Mouse (Mus musculus) CH12.LX (cell line): Measurements from ENCODE around the gene Slc5a10. TPM values are rescaled to one million over a fixed set of nuclear protein-coding genes. Genes with fewer than 3 reads are reported as not detected.

Experiments
- DNase-seq: peaks from one replicate; pipeline ENCODE4 v3.0.0-alpha.2; 2013; ENCODE audit errors: extremely low read depth
- H3K27ac ChIP-seq: 2 replicates; pipeline ENCODE4 v1.5.1; 2012; ENCODE audit warnings: low read depth, mild to moderate bottlenecking, control low read depth, moderate library complexity; ENCODE audit not compliant: insufficient read depth
- H3K27me3 ChIP-seq: replicated peaks from 2 replicates; pipeline ENCODE3; 2012; ENCODE audit warnings: inconsistent platforms
- H3K36me3 ChIP-seq, 2 experiments: replicated peaks in 1 of 2; 2 replicates each; pipeline versions ENCODE3 to v1.6.1; 2012; ENCODE audit warnings: inconsistent platforms in 1 of 2, low read length in 1 of 2, mild to moderate bottlenecking in 1 of 2, mixed read lengths in 1 of 2, moderate library complexity in 1 of 2; ENCODE audit not compliant: control insufficient read depth in 1 of 2, insufficient read depth in 1 of 2
- H3K4me1 ChIP-seq, 2 experiments: 2 replicates each; pipeline ENCODE4 v1.6.1; 2012; ENCODE audit warnings: inconsistent platforms in 1 of 2, moderate library complexity in 1 of 2; ENCODE audit not compliant: insufficient read depth in 2 of 2, control insufficient read depth in 1 of 2
- H3K4me2 ChIP-seq: 2 replicates; pipeline ENCODE4 v1.6.1; 2012; ENCODE audit warnings: low read depth, mild to moderate bottlenecking, control low read depth; ENCODE audit not compliant: poor library complexity, insufficient read depth, severe bottlenecking
- H3K4me3 ChIP-seq, 3 experiments: fragments of 150-350 bp in 1 of 3; sonication (generic) in 1 of 3; replicated peaks in 1 of 3; 2 replicates each; pipeline versions ENCODE3 to v1.5.1; 2011 to 2012; ENCODE audit warnings: low read depth in 2 of 3, low read length in 2 of 3, mild to moderate bottlenecking in 2 of 3, moderate library complexity in 2 of 3, control low read depth in 1 of 3, improper control_type of control experiment in 1 of 3, inconsistent platforms in 1 of 3, mixed read lengths in 1 of 3; ENCODE audit not compliant: poor library complexity in 1 of 3
- H3K79me2 ChIP-seq: replicated peaks from 2 replicates; pipeline ENCODE4 v1.6.1; 2012; ENCODE audit warnings: mild to moderate bottlenecking, moderate library complexity; ENCODE audit not compliant: control insufficient read depth, poor library complexity, insufficient read depth, severe bottlenecking; ENCODE audit errors: extremely low read depth
- H3K9ac ChIP-seq: 2 replicates; pipeline ENCODE4 v1.6.1; 2012; ENCODE audit warnings: low read depth, mild to moderate bottlenecking, control low read depth, moderate library complexity; ENCODE audit not compliant: insufficient read depth
- H3K9me3 ChIP-seq: replicated peaks from 2 replicates; pipeline ENCODE3; 2012; ENCODE audit warnings: low read length, inconsistent platforms, mixed read lengths
- BHLHE40 ChIP-seq: IDR thresholded peaks from 2 replicates; pipeline ENCODE4 v1.6.1; 2011; ENCODE audit warnings: mild to moderate bottlenecking, low read depth, low read length, improper control_type of control experiment
- CHD1 ChIP-seq: IDR thresholded peaks from 2 replicates; pipeline ENCODE4 v1.6.1; 2012; ENCODE audit warnings: low read depth, low read length, improper control_type of control experiment, inconsistent platforms
- CHD2 ChIP-seq: IDR thresholded peaks from 2 replicates; pipeline ENCODE4 v1.6.1; 2011; ENCODE audit warnings: low read length, improper control_type of control experiment
- CTCF ChIP-seq, 2 experiments: IDR thresholded peaks in 1 of 2; conservative IDR thresholded peaks in 1 of 2; 2 replicates each; pipeline ENCODE4 v1.5.1; 2011 to 2012; ENCODE audit warnings: low read depth in 2 of 2, low read length in 2 of 2, improper control_type of control experiment in 1 of 2, inconsistent platforms in 1 of 2, mild to moderate bottlenecking in 1 of 2, moderate library complexity in 1 of 2
- E2F4 ChIP-seq: IDR thresholded peaks from 2 replicates; pipeline ENCODE4 v1.6.1; 2011; ENCODE audit warnings: low read depth, low read length, improper control_type of control experiment; ENCODE audit not compliant: insufficient replicate concordance
- ELF1 ChIP-seq: IDR thresholded peaks from 2 replicates; pipeline ENCODE4 v1.6.1; 2014; ENCODE audit warnings: low read depth, mild to moderate bottlenecking, inconsistent platforms, low read length, improper control_type of control experiment
- EP300 ChIP-seq: IDR thresholded peaks from 2 replicates; pipeline ENCODE4 v1.6.1; 2011; ENCODE audit warnings: low read length, improper control_type of control experiment
- ETS1 ChIP-seq: conservative IDR thresholded peaks from 2 replicates; pipeline ENCODE4 v1.6.1; 2012; ENCODE audit warnings: low read depth, mild to moderate bottlenecking, inconsistent platforms, low read length, improper control_type of control experiment, moderate library complexity
- GABPA ChIP-seq: IDR thresholded peaks from 2 replicates; pipeline ENCODE4 v1.6.1; 2012; ENCODE audit warnings: low read depth, low read length, improper control_type of control experiment, inconsistent platforms; ENCODE audit not compliant: insufficient replicate concordance
- HCFC1 ChIP-seq: IDR thresholded peaks from 2 replicates; pipeline ENCODE4 v1.6.1; 2012; ENCODE audit warnings: low read depth, mild to moderate bottlenecking, inconsistent platforms, low read length, improper control_type of control experiment
- IRF4 ChIP-seq: IDR thresholded peaks from 2 replicates; pipeline ENCODE4 v1.6.1; 2014; ENCODE audit warnings: low read depth, mild to moderate bottlenecking, inconsistent platforms, low read length, improper control_type of control experiment
- JUN ChIP-seq: IDR thresholded peaks from 2 replicates; pipeline ENCODE4 v1.6.1; 2011; ENCODE audit warnings: low read depth, mild to moderate bottlenecking, low read length, improper control_type of control experiment, moderate library complexity; ENCODE audit not compliant: insufficient read depth
- JUND ChIP-seq: conservative IDR thresholded peaks from 2 replicates; pipeline ENCODE4 v1.6.1; 2011; ENCODE audit warnings: low read depth, low read length, improper control_type of control experiment
- KAT2A ChIP-seq: IDR thresholded peaks from 2 replicates; pipeline ENCODE4 v1.6.1; 2012; ENCODE audit warnings: low read length, improper control_type of control experiment, inconsistent platforms; ENCODE audit not compliant: insufficient replicate concordance
- MAFK ChIP-seq: IDR thresholded peaks from 2 replicates; pipeline ENCODE4 v1.6.1; 2011; ENCODE audit warnings: low read length, improper control_type of control experiment; ENCODE audit not compliant: insufficient replicate concordance
- MAX ChIP-seq: IDR thresholded peaks from 2 replicates; pipeline ENCODE4 v1.6.1; 2011; ENCODE audit warnings: low read length, improper control_type of control experiment
- MAZ ChIP-seq: IDR thresholded peaks from 2 replicates; pipeline ENCODE4 v1.6.1; 2012; ENCODE audit warnings: low read depth, mild to moderate bottlenecking, inconsistent platforms, low read length, improper control_type of control experiment, moderate library complexity
- MEF2A ChIP-seq: IDR thresholded peaks from 2 replicates; pipeline ENCODE4 v1.6.1; 2014; ENCODE audit warnings: low read depth, mild to moderate bottlenecking, inconsistent platforms, low read length, improper control_type of control experiment, borderline replicate concordance
- MXI1 ChIP-seq: IDR thresholded peaks from 2 replicates; pipeline ENCODE4 v1.6.1; 2011; ENCODE audit warnings: mild to moderate bottlenecking, low read depth, low read length, improper control_type of control experiment
- MYC ChIP-seq: IDR thresholded peaks from 2 replicates; pipeline ENCODE4 v1.6.1; 2011; ENCODE audit warnings: low read depth, mild to moderate bottlenecking, improper control_type of control experiment, low read length
- NELFE ChIP-seq: IDR thresholded peaks from 2 replicates; pipeline ENCODE4 v1.6.1; 2011; ENCODE audit warnings: low read depth, low read length, improper control_type of control experiment
- NRF1 ChIP-seq: IDR thresholded peaks from 2 replicates; pipeline ENCODE4 v1.6.1; 2014; ENCODE audit warnings: low read depth, mild to moderate bottlenecking, inconsistent platforms, low read length, improper control_type of control experiment, moderate library complexity
- PAX5 ChIP-seq: IDR thresholded peaks from 2 replicates; pipeline ENCODE4 v1.6.1; 2012; ENCODE audit warnings: low read length, inconsistent platforms, mixed read lengths
- POLR2A ChIP-seq: IDR thresholded peaks from 2 replicates; pipeline ENCODE4 v1.6.1; 2011; ENCODE audit warnings: low read depth, mild to moderate bottlenecking, improper control_type of control experiment, low read length
- POLR2AphosphoS2 ChIP-seq: IDR thresholded peaks from 2 replicates; pipeline ENCODE4 v1.6.1; 2011; ENCODE audit warnings: low read depth, low read length, improper control_type of control experiment
- RAD21 ChIP-seq: IDR thresholded peaks from 2 replicates; pipeline ENCODE4 v1.6.1; 2011; ENCODE audit warnings: low read depth, mild to moderate bottlenecking, low read length, improper control_type of control experiment, moderate library complexity
- RCOR1 ChIP-seq: conservative IDR thresholded peaks from 2 replicates; pipeline ENCODE4 v1.6.1; 2012; ENCODE audit warnings: low read depth, mild to moderate bottlenecking, inconsistent platforms, low read length, improper control_type of control experiment
- SIN3A ChIP-seq: IDR thresholded peaks from 2 replicates; pipeline ENCODE4 v1.6.1; 2012; ENCODE audit warnings: low read length, improper control_type of control experiment, inconsistent platforms
- SMC3 ChIP-seq: IDR thresholded peaks from 2 replicates; pipeline ENCODE4 v1.6.1; 2011; ENCODE audit warnings: low read depth, low read length, improper control_type of control experiment
- TBP ChIP-seq: conservative IDR thresholded peaks from 2 replicates; pipeline ENCODE4 v1.6.1; 2011; ENCODE audit warnings: low read depth, low read length, improper control_type of control experiment
- TCF12 ChIP-seq: IDR thresholded peaks from 2 replicates; pipeline ENCODE4 v1.6.1; 2014; ENCODE audit warnings: low read depth, mild to moderate bottlenecking, inconsistent platforms, low read length, improper control_type of control experiment
- UBTF ChIP-seq: IDR thresholded peaks from 2 replicates; pipeline ENCODE4 v1.6.1; 2012; ENCODE audit warnings: low read depth, mild to moderate bottlenecking, inconsistent platforms, low read length, improper control_type of control experiment, moderate library complexity
- USF1 ChIP-seq: IDR thresholded peaks from 2 replicates; pipeline ENCODE4 v1.6.1; 2014; ENCODE audit warnings: low read depth, mild to moderate bottlenecking, inconsistent platforms, low read length, improper control_type of control experiment
- USF2 ChIP-seq: conservative IDR thresholded peaks from 2 replicates; pipeline ENCODE4 v1.6.1; 2011; ENCODE audit warnings: low read depth, low read length, improper control_type of control experiment
- ZC3H11A ChIP-seq: IDR thresholded peaks from 2 replicates; pipeline ENCODE4 v1.6.1; 2012; ENCODE audit warnings: low read depth, mild to moderate bottlenecking, inconsistent platforms, low read length, improper control_type of control experiment
- ZKSCAN1 ChIP-seq: IDR thresholded peaks from 2 replicates; pipeline ENCODE4 v1.6.1; 2012; ENCODE audit warnings: low read depth, inconsistent platforms, low read length, improper control_type of control experiment, borderline replicate concordance
- ZMIZ1 ChIP-seq: IDR thresholded peaks from 2 replicates; pipeline ENCODE4 v1.6.1; 2012; ENCODE audit warnings: low read depth, mild to moderate bottlenecking, inconsistent platforms, low read length, improper control_type of control experiment
- ZNF384 ChIP-seq: IDR thresholded peaks from 2 replicates; pipeline ENCODE4 v1.6.1; 2012; ENCODE audit warnings: low read depth, low read length, improper control_type of control experiment, inconsistent platforms
- dilution Hi-C: fragments of 300-500 bp; cut with MboI; formaldehyde crosslinking; loops from 2 replicates; pipeline ENCODE4 v1.14.3; 2020; ENCODE audit warnings: low sequenced_read_pairs; ENCODE audit not compliant: extremely low pct_unique_long_range_greater_than_20kb, extremely low pct_ligation_motif_present
- in situ Hi-C: fragments of 300-500 bp; cut with MboI; formaldehyde crosslinking; loops from 3 replicates; pipeline ENCODE4 v1.14.3; 2019; ENCODE audit warnings: low sequenced_read_pairs, low pct_ligation_motif_present, low pct_unique_long_range_greater_than_20kb, mixed read lengths
- polyA plus RNA-seq: library from polyadenylated mRNA; unstranded; fragments of >175 nt; gene quantifications from 2 replicates; pipeline ENCODE4 v1.2.1, GENCODE M21; 2012; ENCODE audit warnings: low read depth; ENCODE audit not compliant: insufficient read length
- total RNA-seq, 2 experiments: library from RNA; depleted of rRNA; stranded (reverse); fragments of 300-350 nt in 1 of 2; fragments of >200 nt in 1 of 2; gene quantifications; 2 replicates each; pipeline ENCODE4 v1.2.3; 2012 to 2014

Gene Slc5a10
- total and polyA plus RNA-seq, 3 experiments: 0.70 to 1.6 (median 1.4) TPM

- TF ChIP-seq EP300 (no peak; the same call in 1 of the 2 replicates), UBTF (no peak), USF2 (no peak), MYC (0 out of 2 replicates have a peak, but pooled peaks have one; percentile 45), TBP (peak; percentile 61; the same call in 1 of the 2 replicates), MAX (peak; percentile 31; the same call in 1 of the 2 replicates), POLR2A (no peak; the same call in 1 of the 2 replicates), CHD1 (peak; percentile 94; the same call in 1 of the 2 replicates), NRF1 (no peak), POLR2AphosphoS2 (no peak), RCOR1 (0 out of 2 replicates have a peak, but pooled peaks have one; percentile 41), NELFE (0 out of 2 replicates have a peak, but pooled peaks have one; percentile 14), ZKSCAN1 (no peak), SIN3A (0 out of 2 replicates have a peak, but pooled peaks have one; percentile 45), MEF2A (peak; percentile 50; the same call in 1 of the 2 replicates), ELF1 (no peak), TCF12 (peak; percentile 21; the same call in 1 of the 2 replicates), KAT2A (no peak), MAZ (no peak), MXI1 (peak; percentile 66; the same call in 1 of the 2 replicates), ZNF384 (no peak), USF1 (no peak), CHD2 (0 out of 2 replicates have a peak, but pooled peaks have one; percentile 20), RAD21 (no peak), SMC3 (no peak), HCFC1 (no peak), JUND (no peak), GABPA (no peak), E2F4 (no peak), CTCF (conservative IDR thresholded peaks at IDR 0.05 in 1 of 2, IDR thresholded peaks at IDR 0.05 in 1 of 2; ENCODE audit: low read depth in 2 of 2, low read length in 2 of 2) (no peak), IRF4 (0 out of 2 replicates have a peak, but pooled peaks have one; percentile 17), BHLHE40 (peak; percentile 17; the same call in 1 of the 2 replicates), ZC3H11A (no peak), ETS1 (0 out of 2 replicates have a peak, but pooled peaks have one; percentile 29), MAFK (no peak; the same call in 1 of the 2 replicates), JUN (no peak), ZMIZ1 (no peak), PAX5 (no peak)
- TF ChIP-seq, all 38 proteins: peak for 14
- DNase-seq: no peak
- peaks cover 51 to 91% of the 10 kb centered on the region in 2 experiments for H3K4me1 ChIP-seq
- no peak overlapping the region; the same call in 1 of the 2 replicates for H3K4me2 ChIP-seq
- peak overlapping the region; percentile 72 for H3K9ac ChIP-seq
- no peaks in the 10 kb centered on the region for H3K27me3 ChIP-seq
- H3K36me3 ChIP-seq: no peaks in the 10 kb centered on the region
- in situ Hi-C loops (loop anchor here (5.0 kb wide), 1 partner anchor 531 kb away; no protein-coding TSS in a partner anchor), dilution Hi-C loops (no loop called here)
- peak overlapping the region; percentile 96 for H3K27ac ChIP-seq
- no peak overlapping the region for H3K4me3 ChIP-seq
- H3K9me3 ChIP-seq: no peaks in the 10 kb centered on the region
- no peaks in the 10 kb centered on the region for H3K79me2 ChIP-seq
These were observed 77.3 kb downstream of the Slc5a10 start for GRCm38 (mm10) chr11:61643184-61643961.
